Mouse (Mus musculus) lung, embryonic 15.5 days (tissue): Measurements from ENCODE around the gene Igsf11. TPM values are rescaled to one million over a fixed set of nuclear protein-coding genes. Genes with fewer than 3 reads are reported as not detected.

Experiments used
- ATAC-seq: fragments of 200-750 bp; cut with Nextera tagmentation; 2 replicates; pipeline ENCODE4 v1.8.0; 2017; ENCODE audit warnings: moderate number of reproducible peaks, borderline replicate concordance; ENCODE audit not compliant: low FRiP score, low TSS enrichment; ENCODE audit errors: extremely low read depth
- H3K27ac ChIP-seq: fragments of 300-500 bp; sonication (generic); 2 replicates; pipeline ENCODE4 v1.5.1; 2015; ENCODE audit warnings: moderate library complexity, mild to moderate bottlenecking, inconsistent platforms
- H3K27me3 ChIP-seq: fragments of 300-500 bp; sonication (generic); 2 replicates; pipeline ENCODE4 v1.6.1; 2015; ENCODE audit warnings: inconsistent platforms
- H3K36me3 ChIP-seq: fragments of 300-500 bp; sonication (generic); 2 replicates; pipeline ENCODE4 v1.6.1; 2015; ENCODE audit warnings: inconsistent platforms
- H3K4me1 ChIP-seq: fragments of 300-500 bp; sonication (generic); 2 replicates; pipeline ENCODE4 v1.6.1; 2015; ENCODE audit warnings: inconsistent platforms
- H3K4me2 ChIP-seq: fragments of 300-500 bp; sonication (generic); 2 replicates; pipeline ENCODE4 v1.6.1; 2015; ENCODE audit warnings: inconsistent platforms, mild to moderate bottlenecking, moderate library complexity
- H3K4me3 ChIP-seq: fragments of 300-500 bp; sonication (generic); 2 replicates; pipeline ENCODE4 v1.5.1; 2015; ENCODE audit warnings: mild to moderate bottlenecking, inconsistent platforms
- H3K9ac ChIP-seq: fragments of 300-500 bp; sonication (generic); 2 replicates; pipeline ENCODE4 v1.6.1; 2015; ENCODE audit warnings: inconsistent platforms
- H3K9me3 ChIP-seq: fragments of 300-500 bp; sonication (generic); 2 replicates; pipeline ENCODE4 v1.6.1; 2016; ENCODE audit warnings: inconsistent platforms
- WGBS: fragments of 180-500 bp; shearing (Covaris S2); methylation state at CpG from one replicate; pipeline ENCODE4 v1.1.7; 2015; 5-methylcytosine and 5-hydroxymethylcytosine counted together
- polyA plus RNA-seq: library from polyadenylated mRNA; unstranded; fragments of >200 nt; fragmentation: Nextera tagmentation; extraction: Ambion mirVana; gene quantifications from 2 replicates; pipeline ENCODE4 v1.2.1, GENCODE M21; 2015

Igsf11 gene
- polyA plus RNA-seq, 1 experiment from 2014 or later = 0.19 TPM

GRCm38 (mm10) chr16:38908304-38908703, 15.8 kb downstream of the Igsf11 start:
- no peak overlapping the region for H3K4me3 ChIP-seq

GRCm38 (mm10) chr16:38909506-38909905, 17.0 kb downstream of the Igsf11 start:
- no peaks in the 10 kb centered on the region for H3K4me1 ChIP-seq
- H3K9me3 ChIP-seq = no peaks in the 10 kb centered on the region
- H3K27me3 ChIP-seq = peaks cover 51% of the 10 kb centered on the region
- 47% methylated on average over 12 of the region's 12 CpGs for WGBS
- H3K4me2 ChIP-seq = no peak overlapping the region
- no peak for ATAC-seq
- no peak overlapping the region for H3K4me3 ChIP-seq
- no peak overlapping the region for H3K9ac ChIP-seq
- no peaks in the 10 kb centered on the region for H3K36me3 ChIP-seq
- no peak overlapping the region for H3K27ac ChIP-seq

More at GRCm38 (mm10) chr16:38908304-38908703, 15.8 kb downstream of the Igsf11 start:
- Histone ChIP-seq H3K9ac (no peak overlapping the region), H3K4me1 (no peaks in the 10 kb centered on the region), H3K36me3 (no peaks in the 10 kb centered on the region), H3K27ac (no peak overlapping the region), H3K27me3 (peaks cover 61% of the 10 kb centered on the region), H3K4me2 (no peak overlapping the region), H3K9me3 (no peaks in the 10 kb centered on the region)
- WGBS = 33% methylated on average over 9 of the region's 9 CpGs
- ATAC-seq = no peak

GRCm38 (mm10) chr16:38910088-38910487, 17.6 kb downstream of the Igsf11 start:
- H3K4me3 ChIP-seq = no peak overlapping the region
- H3K27ac ChIP-seq = no peak overlapping the region
- H3K9me3 ChIP-seq = no peaks in the 10 kb centered on the region
- H3K27me3 ChIP-seq = peaks cover 47% of the 10 kb centered on the region
- H3K9ac ChIP-seq = no peak overlapping the region
- H3K4me1 ChIP-seq = no peaks in the 10 kb centered on the region
- no peak overlapping the region for H3K4me2 ChIP-seq
- 64% methylated on average over 8 of the region's 8 CpGs for WGBS
- ATAC-seq = no peak
- no peaks in the 10 kb centered on the region for H3K36me3 ChIP-seq

- WGBS = 71% methylated on average over 4 of the region's 4 CpGs
- peaks cover 18% of the 10 kb centered on the region; the same call in 1 of the 2 replicates for H3K27me3 ChIP-seq
- no peak overlapping the region for H3K9ac ChIP-seq
- no peaks in the 10 kb centered on the region for H3K4me1 ChIP-seq
- H3K4me3 ChIP-seq = no peak overlapping the region
- no peak for ATAC-seq
- H3K27ac ChIP-seq = no peak overlapping the region
- H3K9me3 ChIP-seq = no peaks in the 10 kb centered on the region
- H3K36me3 ChIP-seq = no peaks in the 10 kb centered on the region
- H3K4me2 ChIP-seq = no peak overlapping the region
Measured at GRCm38 (mm10) chr16:38915451-38915850, 23.0 kb downstream of the Igsf11 start.

- Histone ChIP-seq H3K9me3 (no peaks in the 10 kb centered on the region), H3K4me1 (no peaks in the 10 kb centered on the region), H3K36me3 (no peaks in the 10 kb centered on the region), H3K27me3 (peaks cover 15% of the 10 kb centered on the region; the same call in 1 of the 2 replicates), H3K4me3 (no peak overlapping the region), H3K27ac (no peak overlapping the region), H3K4me2 (no peak overlapping the region), H3K9ac (no peak overlapping the region)
- 87% methylated on average over 12 of the region's 12 CpGs for WGBS
- no peak for ATAC-seq
Measured at GRCm38 (mm10) chr16:38916053-38916786, 23.7 kb downstream of the Igsf11 start.

- no peaks in the 10 kb centered on the region for H3K36me3 ChIP-seq
- H3K27ac ChIP-seq = no peak overlapping the region
- WGBS = 77% methylated on average over 5 of the region's 5 CpGs
- H3K4me2 ChIP-seq = no peak overlapping the region
- no peak for ATAC-seq
- H3K4me3 ChIP-seq = no peak overlapping the region
- no peak overlapping the region for H3K9ac ChIP-seq
- no peaks in the 10 kb centered on the region for H3K4me1 ChIP-seq
- no peaks in the 10 kb centered on the region for H3K9me3 ChIP-seq
- H3K27me3 ChIP-seq = peaks cover 11% of the 10 kb centered on the region; the same call in 1 of the 2 replicates
Measured at GRCm38 (mm10) chr16:38916885-38917284, 24.4 kb downstream of the Igsf11 start.

GRCm38 (mm10) chr16:38918121-38918520, 25.6 kb downstream of the Igsf11 start:
- WGBS = 81% methylated on average over 2 of the region's 2 CpGs
- no peak overlapping the region for H3K9ac ChIP-seq

GRCm38 (mm10) chr16:38920488-38920887, 28.0 kb downstream of the Igsf11 start:
- ATAC-seq = no peak
- H3K27me3 ChIP-seq = no peaks in the 10 kb centered on the region
- no peak overlapping the region for H3K27ac ChIP-seq
- H3K9ac ChIP-seq = no peak overlapping the region
- H3K4me2 ChIP-seq = no peak overlapping the region
- H3K9me3 ChIP-seq = no peaks in the 10 kb centered on the region
- H3K4me3 ChIP-seq = no peak overlapping the region
- WGBS = 75% methylated on average over 5 of the region's 5 CpGs
- H3K36me3 ChIP-seq = no peaks in the 10 kb centered on the region
- no peaks in the 10 kb centered on the region for H3K4me1 ChIP-seq

More at GRCm38 (mm10) chr16:38918121-38918520, 25.6 kb downstream of the Igsf11 start:
- Histone ChIP-seq H3K27ac (no peak overlapping the region), H3K4me3 (no peak overlapping the region), H3K36me3 (no peaks in the 10 kb centered on the region), H3K4me2 (no peak overlapping the region), H3K9me3 (no peaks in the 10 kb centered on the region), H3K27me3 (peaks cover 4% of the 10 kb centered on the region; the same call in 1 of the 2 replicates), H3K4me1 (no peaks in the 10 kb centered on the region)
- ATAC-seq = no peak

GRCm38 (mm10) chr16:38924940-38925339, 32.5 kb downstream of the Igsf11 start:
- Histone ChIP-seq H3K27ac (no peak overlapping the region), H3K4me1 (no peaks in the 10 kb centered on the region), H3K9me3 (no peaks in the 10 kb centered on the region), H3K4me2 (no peak overlapping the region), H3K36me3 (no peaks in the 10 kb centered on the region), H3K27me3 (no peaks in the 10 kb centered on the region), H3K9ac (no peak overlapping the region), H3K4me3 (no peak overlapping the region)
- ATAC-seq = no peak
- WGBS = 74% methylated on average over 13 of the region's 13 CpGs

GRCm38 (mm10) chr16:38928760-38929159, 36.3 kb downstream of the Igsf11 start:
- no peaks in the 10 kb centered on the region for H3K9me3 ChIP-seq
- H3K4me2 ChIP-seq = no peak overlapping the region
- ATAC-seq = no peak
- no peak overlapping the region for H3K4me3 ChIP-seq
- no peaks in the 10 kb centered on the region for H3K36me3 ChIP-seq
- H3K27me3 ChIP-seq = no peaks in the 10 kb centered on the region
- no peaks in the 10 kb centered on the region for H3K4me1 ChIP-seq
- H3K9ac ChIP-seq = no peak overlapping the region
- WGBS = 88% methylated on average over 7 of the region's 7 CpGs
- H3K27ac ChIP-seq = no peak overlapping the region

GRCm38 (mm10) chr16:38931519-38931918, 39.0 kb downstream of the Igsf11 start:
- no peaks in the 10 kb centered on the region for H3K4me1 ChIP-seq
- ATAC-seq = no peak
- H3K36me3 ChIP-seq = no peaks in the 10 kb centered on the region
- H3K9ac ChIP-seq = no peak overlapping the region
- no peak overlapping the region for H3K27ac ChIP-seq
- 71% methylated on average over 6 of the region's 6 CpGs for WGBS
- no peak overlapping the region for H3K4me2 ChIP-seq
- no peaks in the 10 kb centered on the region for H3K27me3 ChIP-seq
- no peak overlapping the region for H3K4me3 ChIP-seq
- no peaks in the 10 kb centered on the region for H3K9me3 ChIP-seq

GRCm38 (mm10) chr16:38940805-38941204, 48.3 kb downstream of the Igsf11 start:
- no peaks in the 10 kb centered on the region for H3K27me3 ChIP-seq
- no peaks in the 10 kb centered on the region for H3K4me1 ChIP-seq
- WGBS = 88% methylated on average over 3 of the region's 3 CpGs
- no peak overlapping the region for H3K9ac ChIP-seq
- H3K9me3 ChIP-seq = no peaks in the 10 kb centered on the region
- no peak overlapping the region for H3K27ac ChIP-seq
- H3K36me3 ChIP-seq = no peaks in the 10 kb centered on the region
- H3K4me2 ChIP-seq = no peak overlapping the region
- no peak for ATAC-seq
- H3K4me3 ChIP-seq = no peak overlapping the region
